Mouse (Mus musculus) heart, embryonic 14.5 days (tissue): ENCODE measurements at regions not wholly inside any gene's neighbourhood (a gene's known extent, or its start where the extent isn't known, plus 50 kb on each side); places are given as distances from the start of the nearest gene placed in this dataset.

Experiments
- ATAC-seq: fragments of 200-750 bp; cut with Nextera tagmentation; 2 replicates; pipeline ENCODE4 v1.8.0; 2017; ENCODE audit warnings: low read depth, moderate TSS enrichment; ENCODE audit not compliant: insufficient number of reproducible peaks, insufficient read depth, low FRiP score
- H3K27ac ChIP-seq, 2 experiments: fragments of 200-500 bp in 1 of 2; fragments of 300-500 bp in 1 of 2; sonication (generic) in 1 of 2; replicated peaks in 1 of 2; 2 replicates each; pipeline ENCODE4 v1.5.1; 2012 to 2014; ENCODE audit warnings: low read depth in 2 of 2, low read length in 2 of 2, control low read depth in 1 of 2, mild to moderate bottlenecking in 1 of 2, mixed read lengths in 1 of 2; ENCODE audit not compliant: control insufficient read depth in 1 of 2, insufficient read depth in 1 of 2
- H3K27me3 ChIP-seq: fragments of 300-500 bp; sonication (generic); 2 replicates; pipeline ENCODE4 v1.6.1; 2014; ENCODE audit warnings: mild to moderate bottlenecking, low read length, control low read depth; ENCODE audit not compliant: control insufficient read depth, insufficient read depth
- H3K36me3 ChIP-seq: fragments of 300-500 bp; sonication (generic); 2 replicates; pipeline ENCODE4 v1.6.1; 2014; ENCODE audit warnings: mild to moderate bottlenecking, control low read depth, low read length, mixed read lengths; ENCODE audit not compliant: control insufficient read depth, insufficient read depth
- H3K4me1 ChIP-seq, 2 experiments: fragments of 200-500 bp in 1 of 2; fragments of 300-500 bp in 1 of 2; sonication (generic) in 1 of 2; 2 replicates each; pipeline ENCODE4 v1.6.1; 2012 to 2014; ENCODE audit warnings: low read length in 2 of 2, control low read depth in 1 of 2, mixed read lengths in 1 of 2; ENCODE audit not compliant: control insufficient read depth in 2 of 2, insufficient read depth in 2 of 2
- H3K4me2 ChIP-seq: fragments of 300-500 bp; sonication (generic); 2 replicates; pipeline ENCODE4 v1.6.1; 2014; ENCODE audit warnings: mild to moderate bottlenecking, low read length
- H3K4me3 ChIP-seq, 2 experiments: fragments of 200-500 bp in 1 of 2; fragments of 300-500 bp in 1 of 2; sonication (generic) in 1 of 2; 2 replicates each; pipeline ENCODE4 v1.5.1; 2012 to 2014; ENCODE audit warnings: low read length in 2 of 2, mild to moderate bottlenecking in 2 of 2, control low read depth in 1 of 2, low read depth in 1 of 2, moderate library complexity in 1 of 2; ENCODE audit not compliant: control insufficient read depth in 1 of 2, insufficient read depth in 1 of 2
- H3K9ac ChIP-seq: fragments of 300-500 bp; sonication (generic); 2 replicates; pipeline ENCODE4 v1.6.1; 2014; ENCODE audit warnings: mild to moderate bottlenecking, low read length
- H3K9me3 ChIP-seq: fragments of 300-500 bp; sonication (generic); 2 replicates; pipeline ENCODE4 v1.6.1; 2016; ENCODE audit warnings: low read length, control low read depth; ENCODE audit not compliant: control insufficient read depth
- WGBS: fragments of 180-500 bp; shearing (Covaris S2); extraction: QIAGEN DNeasy Blood & Tissue Kit; methylation state at CpG from one replicate; pipeline ENCODE4 v1.1.7; 2014; 5-methylcytosine and 5-hydroxymethylcytosine counted together

GRCm38 (mm10) chr3:8282411-8282810, 1327.5 kb downstream of the Zfp704 start:
- no peak overlapping the region for H3K27ac ChIP-seq
- H3K4me2 ChIP-seq = no peak overlapping the region
- H3K9ac ChIP-seq = no peak overlapping the region
- WGBS = 71% methylated on average over 2 of the region's 2 CpGs
- ATAC-seq = no peak
- no peaks in the 10 kb centered on the region for H3K27me3 ChIP-seq
- no peaks in the 10 kb centered on the region for H3K9me3 ChIP-seq
- H3K36me3 ChIP-seq = no peaks in the 10 kb centered on the region
- H3K4me1 ChIP-seq = no peaks in the 10 kb centered on the region
- H3K4me3 ChIP-seq = no peak overlapping the region

GRCm38 (mm10) chr3:8276661-8277060, 1333.2 kb downstream of the Zfp704 start:
- WGBS = 65% methylated on average over 1 of the region's 1 CpGs
- H3K9ac ChIP-seq = no peak overlapping the region
- no peaks in the 10 kb centered on the region for H3K4me1 ChIP-seq
- no peak overlapping the region for H3K4me3 ChIP-seq
- H3K27ac ChIP-seq = no peak overlapping the region
- H3K36me3 ChIP-seq = no peaks in the 10 kb centered on the region
- no peak overlapping the region for H3K4me2 ChIP-seq
- H3K9me3 ChIP-seq = no peaks in the 10 kb centered on the region
- no peaks in the 10 kb centered on the region for H3K27me3 ChIP-seq
- no peak for ATAC-seq

DNA sequence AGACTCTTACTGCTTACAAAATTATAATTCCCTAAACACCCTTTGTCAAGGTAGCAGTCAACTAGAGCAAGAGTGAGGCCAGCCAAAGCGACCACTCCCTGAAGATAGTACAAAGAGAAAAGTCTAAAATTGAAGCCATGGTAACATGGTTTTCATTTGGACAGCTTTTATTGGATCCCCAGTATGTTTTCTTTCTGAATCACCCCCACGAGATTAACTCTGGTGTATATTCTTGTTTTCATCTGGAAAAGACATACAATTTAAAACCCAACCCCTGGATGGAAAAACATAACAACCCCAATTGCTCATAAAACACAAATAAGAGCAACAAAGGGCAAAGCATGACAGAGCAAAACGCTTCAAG, 1339.0 kb downstream of the Zfp704 start:
- Histone ChIP-seq H3K36me3 (no peaks in the 10 kb centered on the region), H3K4me3 (no peak overlapping the region), H3K9me3 (no peaks in the 10 kb centered on the region), H3K4me1 (no peaks in the 10 kb centered on the region), H3K9ac (no peak overlapping the region), H3K27ac (no peak overlapping the region), H3K4me2 (no peak overlapping the region), H3K27me3 (no peaks in the 10 kb centered on the region)
- 67% methylated on average over 3 of the region's 3 CpGs for WGBS
- no peak for ATAC-seq

GRCm38 (mm10) chr3:8270009-8270934, 1339.6 kb downstream of the Zfp704 start:
- H3K9me3 ChIP-seq = no peaks in the 10 kb centered on the region
- 67% methylated on average over 1 of the region's 1 CpGs for WGBS
- no peak overlapping the region for H3K4me2 ChIP-seq
- no peaks in the 10 kb centered on the region for H3K4me1 ChIP-seq
- no peaks in the 10 kb centered on the region for H3K27me3 ChIP-seq
- no peak for ATAC-seq
- H3K36me3 ChIP-seq = no peaks in the 10 kb centered on the region
- no peak overlapping the region for H3K27ac ChIP-seq
- H3K4me3 ChIP-seq = no peak overlapping the region
- no peak overlapping the region for H3K9ac ChIP-seq

DNA sequence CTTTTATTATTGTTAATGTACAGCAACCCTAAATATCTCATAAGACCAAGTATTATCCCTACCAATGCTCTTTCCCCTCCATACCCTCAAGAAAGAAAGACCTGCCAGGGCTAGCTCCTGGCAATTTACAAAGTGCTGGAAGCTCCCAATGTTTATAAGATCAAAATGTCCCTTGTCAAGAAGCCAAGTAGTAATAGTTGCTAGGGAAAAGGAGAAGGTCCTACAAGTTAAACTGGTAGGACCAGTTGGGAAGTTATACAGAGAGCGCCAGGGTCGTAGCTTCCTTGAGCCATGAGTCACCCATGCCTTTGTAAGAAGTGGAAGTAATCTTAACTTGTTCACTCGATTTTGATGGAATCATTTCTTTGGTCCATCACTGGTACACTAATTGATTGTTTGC, 1344.1 kb downstream of the Zfp704 start:
- WGBS = 74% methylated on average over 3 of the region's 3 CpGs
- Histone ChIP-seq H3K4me2 (no peak overlapping the region), H3K9me3 (no peaks in the 10 kb centered on the region), H3K27me3 (no peaks in the 10 kb centered on the region), H3K4me3 (no peak overlapping the region), H3K9ac (no peak overlapping the region), H3K4me1 (no peaks in the 10 kb centered on the region), H3K27ac (no peak overlapping the region), H3K36me3 (no peaks in the 10 kb centered on the region)
- no peak for ATAC-seq

DNA sequence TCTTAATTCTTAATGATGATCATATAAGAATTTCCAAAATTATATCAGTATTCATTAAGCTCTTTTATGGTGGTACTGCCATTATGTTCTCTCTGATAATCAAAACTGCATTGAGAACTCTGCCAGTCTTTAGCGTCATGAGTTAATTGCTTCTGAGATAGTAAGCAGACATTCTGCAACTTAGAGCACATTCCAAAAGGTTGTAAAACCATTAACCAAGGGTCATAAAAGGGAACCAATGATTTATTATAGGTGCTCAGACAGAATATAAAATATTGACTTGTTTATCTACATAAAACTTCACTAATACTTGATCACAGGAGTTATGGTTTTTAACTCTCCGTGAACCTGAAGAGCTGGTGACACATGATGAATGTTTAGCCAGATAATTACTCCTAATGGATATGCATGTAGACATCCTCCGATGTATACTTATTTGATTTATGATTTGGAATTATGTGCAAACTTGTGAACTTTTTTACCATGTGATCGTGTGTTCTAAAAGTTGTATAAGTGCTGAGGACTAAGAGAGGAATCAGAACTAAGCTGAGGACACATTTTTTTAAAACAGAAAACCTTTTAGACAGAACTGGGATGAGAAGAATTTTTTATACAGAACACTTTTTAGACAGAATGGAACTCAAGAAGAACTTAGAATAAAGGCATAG, 1345.4 kb downstream of the Zfp704 start:
- H3K27ac ChIP-seq = no peak overlapping the region
- H3K9me3 ChIP-seq = no peaks in the 10 kb centered on the region
- no peaks in the 10 kb centered on the region for H3K4me1 ChIP-seq
- ATAC-seq = no peak
- H3K4me3 ChIP-seq = no peak overlapping the region
- no peak overlapping the region for H3K4me2 ChIP-seq
- no peaks in the 10 kb centered on the region for H3K36me3 ChIP-seq
- WGBS = 81% methylated on average over 4 of the region's 4 CpGs
- H3K27me3 ChIP-seq = no peaks in the 10 kb centered on the region
- no peak overlapping the region for H3K9ac ChIP-seq

- Histone ChIP-seq H3K9ac (no peak overlapping the region), H3K36me3 (no peaks in the 10 kb centered on the region), H3K4me2 (no peak overlapping the region), H3K27ac (no peak overlapping the region), H3K9me3 (no peaks in the 10 kb centered on the region), H3K4me3 (no peak overlapping the region), H3K4me1 (no peaks in the 10 kb centered on the region), H3K27me3 (no peaks in the 10 kb centered on the region)
- no peak for ATAC-seq
Observed at GRCm38 (mm10) chr3:8257293-8257692, 1352.6 kb downstream of the Zfp704 start.
